Mouse (Mus musculus): ENCODE data around the gene Kcng3.

DNA sequence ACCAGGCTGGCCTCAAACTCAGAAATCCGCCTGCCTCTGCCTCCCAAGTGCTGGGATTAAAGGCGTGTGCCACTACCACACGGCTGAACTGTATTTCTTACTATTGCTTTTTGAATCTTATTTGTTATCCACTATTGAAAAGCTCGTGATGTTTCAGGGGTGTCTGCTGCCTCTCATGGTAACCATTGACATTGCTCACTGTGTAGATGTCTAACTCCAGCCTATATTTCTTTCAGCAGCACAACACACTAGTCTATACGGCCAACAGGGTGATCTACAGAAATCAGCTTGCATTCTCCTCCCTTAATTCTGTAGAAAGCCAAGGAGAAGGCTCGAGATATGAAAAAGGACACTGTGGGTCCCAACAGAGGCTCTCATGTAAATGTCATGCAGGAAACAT lies 86.4 kb downstream of the Kcng3 start:
- TF ChIP-seq EP300 (IDR thresholded peaks at IDR 0.05; ENCODE audit: low read depth) (no peak), CTCF (IDR thresholded peaks at IDR 0.05; ENCODE audit: low read depth) (peak; percentile 27; the same call in 1 of the 2 replicates)

All from liver, postnatal 0 days (tissue).